Mouse (Mus musculus) gastrocnemius, postnatal 36 days (tissue): ENCODE measurements around the gene Nr4a3. TPM values are rescaled to one million over a fixed set of nuclear protein-coding genes. Genes with fewer than 3 reads are reported as not detected.

Experiments used
- DNase-seq, 2 experiments: peaks; one replicate each; pipeline ENCODE4 v3.0.0; 2022
- intact Hi-C: fragments of 180-260 bp; cut with DNase I; formaldehyde crosslinking; loops from one replicate; pipeline ENCODE4 v1.15.1; 2025
- total RNA-seq, 2 experiments: library from RNA; stranded (reverse); gene quantifications; 2 replicates each; pipeline ENCODE4 v1.2.3; 2021

The Nr4a3 gene
- total RNA-seq, 2 experiments from 2014 or later: 9.1 to 9.5 TPM

- no peak for DNase-seq
- intact Hi-C loops: no loop called here
Observed at GRCm38 (mm10) chr4:48087497-48087896, 42.5 kb downstream of the Nr4a3 start.

DNA sequence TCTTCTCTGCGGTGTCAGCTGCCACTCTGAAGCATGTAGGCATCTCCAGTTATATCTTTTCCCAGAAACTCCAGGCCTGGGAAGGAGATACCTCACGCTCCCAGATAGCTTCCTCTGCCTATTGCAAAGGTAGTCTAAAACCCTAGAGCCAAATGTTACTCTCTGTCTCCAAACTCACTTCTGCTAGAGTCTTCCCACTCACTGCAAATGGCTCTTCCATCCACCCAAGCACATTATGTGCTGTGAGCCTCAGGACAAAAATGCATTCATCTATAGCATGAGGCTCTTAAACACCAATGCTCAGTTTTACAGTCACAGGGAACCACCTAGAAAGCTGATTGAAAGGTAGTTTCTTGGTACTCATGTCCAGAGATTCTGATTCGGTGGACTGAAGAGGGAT, 48.3 kb downstream of the Nr4a3 start:
- intact Hi-C loops: no loop called here
- DNase-seq: no peak

- intact Hi-C loops: no loop called here
- no peak for DNase-seq
Observed at GRCm38 (mm10) chr4:48100217-48100616, 55.3 kb downstream of the Nr4a3 start.

- intact Hi-C loops: no loop called here
Observed at GRCm38 (mm10) chr4:48101981-48102380, 57.0 kb downstream of the Nr4a3 start.

GRCm38 (mm10) chr4:48105387-48105786, 60.4 kb downstream of the Nr4a3 start:
- DNase-seq: no peak
- intact Hi-C loops: no loop called here

More at GRCm38 (mm10) chr4:48101981-48102380, 57.0 kb downstream of the Nr4a3 start:
- no peak for DNase-seq

DNA sequence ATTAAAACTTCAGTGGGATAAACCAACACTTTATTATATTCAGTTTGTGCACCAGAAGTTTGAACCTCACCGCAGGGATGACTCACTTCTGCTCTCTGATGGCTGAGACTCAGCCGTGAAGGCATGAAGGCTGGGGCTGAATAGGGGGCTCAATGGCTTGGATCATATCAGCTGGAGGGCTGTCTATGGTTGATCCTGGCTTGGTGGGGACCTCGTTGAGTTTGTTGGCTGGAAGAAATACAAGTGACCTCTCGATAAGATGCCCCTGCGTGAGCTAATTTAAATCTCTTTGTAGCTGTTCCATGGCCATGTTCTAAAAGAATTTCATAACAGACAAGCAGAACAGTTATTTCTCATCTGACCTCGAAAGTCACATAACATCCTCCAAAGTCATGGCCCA, 62.1 kb downstream of the Nr4a3 start:
- no peak for DNase-seq
- intact Hi-C loops: no loop called here

DNA sequence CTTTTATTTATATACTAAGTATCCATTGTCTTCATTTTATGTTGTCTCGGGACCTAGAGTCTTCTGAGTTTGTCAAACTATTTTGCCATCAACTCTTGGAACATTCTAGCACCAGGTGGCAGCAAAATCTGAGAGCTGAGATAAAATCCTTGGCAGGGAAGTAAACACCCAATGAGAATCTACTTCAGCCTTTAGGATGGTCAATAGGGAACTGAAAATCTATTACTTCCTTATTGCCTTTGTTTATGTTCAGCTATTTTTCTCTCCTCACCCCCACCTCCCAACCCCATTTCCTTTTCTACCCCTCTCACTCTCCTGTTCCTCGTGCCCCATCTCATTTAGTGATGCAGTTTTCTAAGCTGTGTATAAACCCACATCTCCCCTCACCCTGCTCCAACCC, 63.6 kb downstream of the Nr4a3 start:
- no peak for DNase-seq
- intact Hi-C loops: no loop called here

DNA sequence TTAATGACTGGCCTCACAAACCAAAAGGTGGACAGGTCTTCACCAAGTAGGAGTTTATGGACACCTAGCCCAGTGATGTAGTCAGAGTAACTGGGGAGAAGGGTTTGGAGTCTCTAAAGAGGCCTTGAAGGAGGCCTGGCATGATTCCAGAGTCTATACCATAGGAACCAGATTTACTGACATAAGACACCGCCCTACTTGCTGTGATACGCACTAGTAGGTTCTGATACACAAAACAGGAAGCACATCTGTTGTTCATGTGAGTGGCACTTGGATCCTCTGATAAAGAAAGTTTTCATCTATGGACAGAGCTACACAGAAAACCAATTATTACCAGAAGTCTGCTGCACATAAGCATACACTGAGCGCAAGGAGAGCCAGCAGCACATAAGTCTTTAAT, 65.4 kb downstream of the Nr4a3 start:
- intact Hi-C loops: no loop called here
- DNase-seq: no peak

- intact Hi-C loops: no loop called here
- DNase-seq: no peak
Observed at GRCm38 (mm10) chr4:48116191-48116590, 71.2 kb downstream of the Nr4a3 start.

DNA sequence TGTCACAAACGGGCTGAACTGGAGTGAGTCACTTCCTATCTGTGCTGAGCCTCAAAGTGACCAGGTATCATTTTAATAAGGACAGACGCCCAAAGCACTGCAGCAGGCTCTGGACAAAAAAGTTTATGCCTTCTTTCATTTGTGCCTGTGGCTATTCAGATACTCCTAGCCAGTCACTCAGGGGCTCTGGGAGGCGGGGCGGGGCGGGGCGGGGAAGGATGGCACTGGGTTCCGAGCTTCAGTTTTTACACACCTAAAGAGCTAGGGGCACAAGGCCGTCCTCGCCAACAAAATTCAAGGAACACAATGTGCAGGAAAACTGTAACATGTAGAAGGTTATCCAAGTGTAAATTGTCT, 79.4 kb downstream of the Nr4a3 start:
- intact Hi-C loops: loop anchor here (5.0 kb wide), 1 partner anchor 77 kb away; the partner anchor contains the start of gene Nr4a3
- no peak for DNase-seq

DNA sequence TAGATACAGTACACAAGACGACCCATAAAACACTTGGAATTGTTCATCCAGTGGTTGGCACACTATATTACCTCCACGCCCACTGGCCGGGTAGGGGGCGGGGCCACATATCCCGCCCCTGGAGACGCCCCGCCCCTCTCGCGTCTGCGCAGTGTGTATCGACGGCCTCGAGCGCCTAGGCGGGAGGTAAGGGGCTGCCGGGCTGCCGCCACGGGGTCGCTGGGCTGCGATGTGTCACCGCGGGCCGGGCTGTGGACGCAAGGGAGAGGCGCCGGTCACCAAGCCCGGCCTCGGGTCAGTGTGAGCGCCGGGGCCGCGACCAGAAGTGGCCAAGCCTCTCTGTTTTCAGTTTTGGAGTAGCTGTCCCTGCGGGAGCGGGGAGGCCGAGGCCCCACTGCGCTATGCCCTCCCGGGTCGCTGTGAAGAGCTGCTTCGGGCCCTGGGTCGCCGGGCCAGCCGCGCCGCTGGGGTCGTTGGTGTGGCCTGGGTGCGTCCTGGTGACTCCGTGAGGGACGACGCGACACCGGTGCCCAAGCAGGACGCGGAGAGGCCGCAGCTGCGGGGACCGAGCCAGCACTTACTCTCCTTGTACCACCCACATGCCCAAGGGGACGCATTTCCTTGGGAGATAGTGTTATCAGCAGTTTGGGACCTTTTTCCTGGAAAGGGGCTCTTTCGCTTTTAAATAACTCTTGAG, 80.0 kb downstream of the Nr4a3 start, which contains the start of gene Stx17:
Gene Stx17 (plus strand): TSS at position 143 of the 697 bp plus-strand sequence.
- peak; percentile 77 to 81 for DNase-seq
- intact Hi-C loops: loop anchor here (5.0 kb wide), 1 partner anchor 78 kb away; the partner anchor contains the start of gene Nr4a3

DNA sequence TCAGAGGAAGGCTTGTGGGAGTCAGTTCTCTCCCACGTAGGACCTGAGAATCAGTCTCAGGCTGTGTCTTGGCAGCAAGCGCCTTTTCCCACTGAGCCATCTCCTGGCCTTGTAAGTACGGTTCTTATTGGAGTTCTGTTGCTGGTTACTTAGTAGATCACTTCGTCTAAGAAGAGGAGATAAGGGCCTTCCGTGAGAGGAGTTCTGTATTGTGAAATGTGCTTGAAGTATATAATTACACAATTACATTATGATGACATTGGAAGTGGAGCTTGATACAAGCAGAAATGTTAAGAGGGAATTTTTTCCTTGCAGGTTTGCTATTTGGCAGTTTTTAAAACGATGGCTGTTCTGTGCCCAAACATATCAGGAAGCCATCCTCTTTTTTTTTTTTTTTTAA, 85.4 kb downstream of the Nr4a3 start:
- no peak for DNase-seq
- intact Hi-C loops: loop anchor here (10.0 kb wide), 2 partner anchors 556 to 706 kb away; no protein-coding TSS in a partner anchor

GRCm38 (mm10) chr4:48131606-48132005, 86.7 kb downstream of the Nr4a3 start:
- intact Hi-C loops: loop anchor here (10.0 kb wide), 2 partner anchors 557 to 707 kb away; no protein-coding TSS in a partner anchor
- DNase-seq: no peak

GRCm38 (mm10) chr4:48132721-48133120, 87.8 kb downstream of the Nr4a3 start:
- intact Hi-C loops: loop anchor here (10.0 kb wide), 2 partner anchors 558 to 708 kb away; no protein-coding TSS in a partner anchor
- no peak for DNase-seq

Other genes starting within 250 kb of the Nr4a3 start
- gene Stx17, start 79.8 kb downstream of the Nr4a3 start, total RNA-seq: 10 to 100 TPM; 23.2 to 28.8 TPM
- 10 to 100 TPM; 23.8 to 25.4 TPM for gene Erp44, start 234.4 kb downstream of the Nr4a3 start, total RNA-seq
- 1 to 10 TPM; 2.0 to 2.3 TPM for gene Invs, start 234.6 kb downstream of the Nr4a3 start, total RNA-seq